Mouse (Mus musculus) bone marrow, adult 2 months (tissue): ENCODE results near the gene Arf4.

Experiments used
- CTCF ChIP-seq: fragments of 200-500 bp; IDR thresholded peaks from 2 replicates; pipeline ENCODE4 v1.5.1; 2011; ENCODE audit warnings: low read length, control low read depth; ENCODE audit not compliant: control insufficient read depth, insufficient read depth
- POLR2A ChIP-seq: fragments of 200-500 bp; IDR thresholded peaks from 2 replicates; pipeline ENCODE4 v1.6.1; 2011; ENCODE audit warnings: low read depth, mild to moderate bottlenecking, control low read depth, low read length, borderline replicate concordance; ENCODE audit not compliant: control insufficient read depth

DNA sequence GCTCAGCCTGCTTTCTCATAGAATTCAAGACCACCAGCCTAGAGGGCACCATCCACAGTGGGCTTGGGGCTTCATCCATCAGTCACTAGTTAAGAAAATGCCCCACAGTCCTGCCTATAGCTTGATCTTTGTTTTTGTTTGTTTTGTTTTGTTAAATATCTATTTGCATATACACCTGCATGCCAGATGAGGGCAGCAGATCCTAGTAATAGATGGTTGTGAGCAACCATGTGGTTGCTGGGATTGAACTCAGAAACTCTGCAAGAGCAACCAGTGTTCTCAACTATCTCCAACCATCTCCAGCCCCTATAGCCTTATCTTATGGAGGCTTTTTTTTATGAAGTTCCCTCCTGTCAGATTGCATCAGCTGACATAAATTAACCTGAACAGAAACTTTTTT lies 14.0 kb downstream of the Arf4 start:
- TF ChIP-seq POLR2A: no peak
- TF ChIP-seq CTCF: no peak
